Mouse (Mus musculus): ENCODE results near the gene Itpr1.

Itpr1 gene

DNA sequence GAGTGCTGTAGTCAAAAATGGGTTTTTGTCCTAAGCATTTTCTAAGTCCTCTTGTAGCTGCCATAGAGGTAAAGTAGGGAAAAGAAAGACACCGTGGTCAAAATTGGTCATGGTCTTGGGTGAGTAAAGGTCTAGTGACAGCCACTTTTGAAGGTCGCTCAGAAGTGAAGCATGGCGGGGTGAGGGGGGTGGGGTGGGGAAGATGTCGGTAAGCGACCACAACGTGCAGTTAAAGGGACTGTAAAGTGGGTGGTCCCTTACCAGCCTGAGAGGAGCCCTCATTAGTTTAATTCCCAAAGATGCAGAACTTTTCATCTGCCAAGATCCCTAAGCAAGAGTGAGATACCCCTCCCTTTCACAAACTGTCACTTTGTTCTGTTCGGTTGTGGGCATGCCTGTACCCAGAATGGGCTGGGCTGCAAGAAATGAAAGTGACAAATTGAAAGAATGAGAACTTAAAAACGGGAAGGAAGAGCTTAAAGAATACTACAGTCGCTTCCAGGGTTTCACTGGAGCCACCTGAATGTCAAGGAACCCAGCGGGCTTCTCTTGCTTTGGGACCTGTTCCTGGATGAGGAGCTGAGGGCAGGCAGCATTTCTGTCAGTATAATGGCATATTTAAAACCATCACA, 1.5 kb downstream of the Itpr1 start:
- DNase-seq: no peak

DNA sequence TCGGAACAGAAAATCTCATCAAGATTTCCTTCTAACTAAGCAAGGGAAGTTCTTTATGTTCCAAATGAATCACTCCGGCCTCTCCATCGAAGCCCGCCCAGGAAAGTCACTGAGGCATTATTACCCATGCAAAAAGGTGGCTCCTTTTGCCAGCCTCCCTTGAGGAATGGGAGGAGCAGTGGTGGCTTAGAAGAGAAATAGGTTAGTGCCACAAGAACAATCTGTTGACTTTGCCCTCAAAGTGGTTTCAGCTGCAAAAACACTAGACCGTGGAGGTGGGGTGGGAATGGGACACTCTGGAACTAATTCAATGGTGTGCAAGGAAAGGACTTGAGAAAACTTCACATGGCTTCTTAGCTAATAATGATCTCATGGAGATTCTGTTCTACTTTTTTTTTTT, 3.2 kb downstream of the Itpr1 start:
- no peak for DNase-seq

DNA sequence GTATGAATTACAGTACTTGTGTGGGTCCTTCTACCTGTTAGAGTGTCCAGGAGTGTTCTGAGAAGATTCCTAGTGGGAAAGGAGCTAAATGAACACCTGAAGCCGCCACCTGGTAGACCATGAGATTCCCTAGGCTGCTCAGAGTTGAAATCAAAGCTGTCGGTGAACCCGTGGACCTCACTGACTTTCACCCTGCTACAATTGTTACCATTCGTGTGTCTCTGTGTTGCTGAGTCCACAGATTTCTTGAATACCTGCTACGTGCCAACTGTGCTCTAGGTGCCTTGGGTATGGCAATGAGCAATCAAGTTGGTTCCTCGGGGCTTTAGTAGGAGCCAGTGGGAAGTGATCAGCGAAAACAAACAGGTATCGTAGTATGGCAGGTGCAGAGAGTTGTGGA, 3.9 kb downstream of the Itpr1 start:
- no peak for DNase-seq

DNA sequence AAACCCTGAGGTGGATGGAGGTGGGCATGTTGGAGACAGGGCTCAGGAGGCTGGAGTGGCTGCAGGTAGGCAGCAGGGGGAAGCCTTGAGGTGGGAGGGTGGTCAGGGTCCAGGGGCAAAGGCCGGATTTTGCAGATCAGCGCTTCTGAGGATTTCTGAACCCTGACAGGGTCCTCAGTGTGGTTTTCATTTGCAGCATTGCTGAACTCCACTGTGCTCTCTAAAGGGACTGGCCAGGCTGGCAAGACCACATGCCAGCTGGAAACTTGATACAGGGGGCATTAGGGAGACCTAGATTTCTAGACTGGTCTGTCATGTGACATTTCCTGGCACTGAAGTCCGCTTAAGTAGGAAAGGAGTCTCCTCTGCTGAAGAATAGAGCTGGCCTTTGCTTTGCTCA, 5.1 kb downstream of the Itpr1 start:
- DNase-seq: no peak

DNA sequence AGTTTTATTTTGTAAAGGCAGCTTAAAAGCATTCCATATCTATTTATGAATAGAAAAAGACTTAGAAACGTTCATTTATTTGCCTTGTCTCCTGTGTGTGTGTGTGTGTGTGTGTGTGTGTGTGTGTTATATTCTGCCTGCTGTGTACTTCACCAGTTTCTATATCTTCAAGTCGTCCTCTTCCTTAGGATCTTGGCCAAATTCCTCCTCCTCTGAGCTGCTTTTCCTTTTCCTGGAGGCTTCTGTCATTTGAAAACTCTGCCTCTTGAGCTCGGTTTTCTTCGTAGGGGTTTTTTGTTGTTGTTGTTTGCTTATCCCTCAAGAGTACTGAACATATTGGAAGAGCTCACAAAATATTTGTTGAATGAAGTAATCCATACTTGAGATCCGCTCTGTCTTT, 9.5 kb downstream of the Itpr1 start:
- no peak for DNase-seq

DNA sequence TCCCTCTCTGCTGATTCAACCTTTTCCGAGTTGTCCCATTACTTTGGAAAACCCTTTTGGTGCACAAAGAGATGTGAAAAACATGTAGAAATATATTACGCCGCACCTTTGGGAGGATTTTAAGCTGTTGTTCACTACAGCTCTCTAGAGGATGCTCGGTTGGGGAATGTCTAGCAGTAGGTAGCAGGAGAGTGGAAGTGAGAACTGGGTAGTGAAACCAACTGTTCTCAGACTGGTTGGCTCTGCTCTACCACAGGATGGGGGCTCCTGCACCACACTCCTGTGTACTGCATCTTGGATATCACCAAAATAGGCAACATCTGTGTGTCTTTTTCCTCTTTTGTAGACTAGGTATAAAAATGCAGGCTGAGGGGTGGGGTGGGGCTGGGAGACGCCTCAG, 10.0 kb downstream of the Itpr1 start:
- DNase-seq: no peak

DNA sequence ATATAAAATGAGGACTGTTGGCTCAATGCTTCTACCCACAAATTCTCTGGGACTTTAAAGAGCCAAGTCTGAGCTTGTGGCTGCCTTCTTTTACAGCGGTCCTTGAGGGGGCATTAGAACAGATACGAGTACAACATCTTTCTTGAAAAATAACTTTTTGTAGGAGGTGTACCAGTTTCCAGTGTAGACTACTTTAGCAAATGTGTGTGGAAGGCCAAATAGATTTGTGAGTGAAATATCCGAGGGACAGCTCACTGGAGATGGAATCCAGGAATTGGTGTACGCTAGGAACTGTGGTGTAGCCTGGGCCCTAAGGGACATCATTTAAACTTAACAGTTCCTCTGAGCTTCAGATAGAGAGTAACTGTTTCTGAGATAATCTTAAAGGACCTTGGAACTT, 11.5 kb downstream of the Itpr1 start:
- no peak for DNase-seq

DNA sequence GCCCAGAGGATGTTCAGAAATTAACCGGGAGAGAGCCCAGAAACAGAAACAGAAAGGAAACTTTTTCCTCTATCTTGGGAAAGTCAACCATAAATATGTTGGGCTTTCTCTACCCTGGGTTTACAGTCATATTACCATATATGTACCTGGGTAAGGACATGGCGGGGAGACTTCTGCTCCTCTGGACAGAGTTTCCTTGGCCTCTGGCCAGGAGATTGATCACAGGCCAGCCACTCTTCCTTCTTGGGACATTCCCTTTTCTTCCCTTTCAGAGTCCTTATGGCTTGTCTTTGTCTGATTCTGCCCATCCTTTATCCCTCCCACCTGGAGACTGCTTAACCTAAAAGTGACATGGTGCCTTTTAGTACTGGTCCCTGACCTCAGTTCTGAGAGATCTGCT, 12.1 kb downstream of the Itpr1 start:
- no peak for DNase-seq

DNA sequence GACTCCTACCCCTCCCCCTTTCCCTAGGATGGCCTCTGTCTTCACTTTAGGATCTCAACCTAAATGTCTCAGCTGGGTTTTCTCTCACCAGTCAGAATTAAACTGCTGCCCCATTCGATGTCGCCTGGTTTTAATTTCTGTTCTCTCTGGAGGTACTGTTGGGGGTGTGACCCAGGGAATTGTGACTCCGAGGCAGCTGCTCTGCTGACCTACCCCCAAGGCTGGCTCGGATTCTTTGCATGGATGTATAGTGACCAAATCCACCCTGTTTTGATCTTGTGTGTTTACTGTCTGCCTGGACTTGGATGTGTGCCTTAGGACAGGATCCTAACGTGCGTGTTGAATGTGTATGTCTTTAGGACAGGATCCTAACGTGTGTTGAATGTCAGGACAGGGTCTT, 13.3 kb downstream of the Itpr1 start:
- DNase-seq: no peak

DNA sequence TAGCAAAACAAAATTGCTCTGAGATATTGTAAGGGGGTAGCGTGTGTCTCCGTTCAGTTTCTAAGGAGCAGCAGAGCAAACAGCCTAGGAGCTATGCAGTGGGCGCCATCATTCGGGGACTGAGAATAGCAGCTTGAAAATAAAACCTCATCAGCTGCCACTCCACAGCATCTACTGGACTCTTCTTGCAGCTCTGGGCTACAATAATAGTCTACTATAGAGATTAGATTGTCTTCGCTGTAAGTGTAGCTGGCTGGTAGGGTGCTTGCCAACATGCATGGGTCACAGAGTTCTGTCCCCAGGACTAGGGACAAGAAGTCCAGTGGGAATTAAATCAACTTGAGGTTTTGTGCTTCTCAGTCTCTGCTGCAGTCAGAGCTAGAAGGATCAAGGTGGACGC, 14.6 kb downstream of the Itpr1 start:
- DNase-seq: no peak

DNA sequence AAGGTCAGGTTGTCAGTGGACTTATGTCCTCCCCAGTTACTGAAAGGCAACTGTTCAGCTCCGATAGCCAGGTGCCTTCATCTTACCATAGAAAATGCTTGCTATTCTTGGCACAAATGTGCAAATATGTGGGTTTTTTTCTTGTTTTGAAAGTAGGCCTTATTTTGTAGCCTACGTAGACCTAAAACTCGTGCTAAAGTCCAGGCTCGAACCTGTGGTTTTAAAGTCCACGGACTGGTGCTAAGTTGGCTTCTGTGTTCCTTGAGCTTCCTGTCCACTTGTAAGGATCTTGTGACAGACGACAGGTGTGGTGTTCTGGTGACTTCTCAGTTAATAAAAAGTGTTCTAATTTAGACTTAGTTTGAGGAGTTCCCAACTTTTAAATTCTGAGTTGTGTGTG, 15.2 kb downstream of the Itpr1 start:
- no peak for DNase-seq

DNA sequence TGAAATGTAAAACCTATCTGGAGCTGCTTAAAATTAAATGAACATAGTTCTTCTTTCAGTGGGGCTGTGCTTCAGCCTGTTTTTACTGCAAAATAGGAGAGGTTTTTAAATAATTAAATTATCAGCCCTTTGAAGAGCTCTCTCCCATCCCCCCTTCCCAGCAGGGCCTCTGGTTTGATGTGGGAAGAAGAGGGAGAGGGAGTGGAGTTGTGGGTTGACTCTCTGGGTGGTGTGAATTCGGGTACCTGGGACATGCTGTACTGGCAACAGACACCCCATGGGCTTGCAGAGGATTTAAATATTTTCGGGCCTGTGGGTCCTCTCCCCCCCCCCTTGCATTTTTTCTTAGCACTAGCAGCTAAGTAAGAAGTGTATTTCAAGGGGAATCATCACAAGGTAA, 15.7 kb downstream of the Itpr1 start:
- no peak for DNase-seq

DNA sequence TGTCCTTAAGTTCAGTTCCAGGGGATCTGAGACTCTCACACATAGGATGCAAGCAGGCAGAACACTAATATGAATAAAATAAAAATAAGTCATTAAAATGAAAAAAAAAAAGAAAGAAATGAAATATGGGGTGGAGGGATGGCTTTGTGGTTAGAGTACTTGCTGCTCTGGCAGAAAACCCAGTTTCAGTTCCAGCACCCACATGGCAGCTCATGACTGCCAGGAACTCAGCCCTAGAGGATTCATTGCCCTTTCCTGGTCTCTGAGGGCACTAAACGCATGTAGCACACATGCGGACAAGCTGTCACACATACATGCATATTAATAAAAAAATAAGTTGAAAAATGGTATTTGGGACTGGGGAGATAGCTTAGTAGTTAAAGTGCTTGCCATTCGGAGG, 17.7 kb downstream of the Itpr1 start:
- no peak for DNase-seq

DNA sequence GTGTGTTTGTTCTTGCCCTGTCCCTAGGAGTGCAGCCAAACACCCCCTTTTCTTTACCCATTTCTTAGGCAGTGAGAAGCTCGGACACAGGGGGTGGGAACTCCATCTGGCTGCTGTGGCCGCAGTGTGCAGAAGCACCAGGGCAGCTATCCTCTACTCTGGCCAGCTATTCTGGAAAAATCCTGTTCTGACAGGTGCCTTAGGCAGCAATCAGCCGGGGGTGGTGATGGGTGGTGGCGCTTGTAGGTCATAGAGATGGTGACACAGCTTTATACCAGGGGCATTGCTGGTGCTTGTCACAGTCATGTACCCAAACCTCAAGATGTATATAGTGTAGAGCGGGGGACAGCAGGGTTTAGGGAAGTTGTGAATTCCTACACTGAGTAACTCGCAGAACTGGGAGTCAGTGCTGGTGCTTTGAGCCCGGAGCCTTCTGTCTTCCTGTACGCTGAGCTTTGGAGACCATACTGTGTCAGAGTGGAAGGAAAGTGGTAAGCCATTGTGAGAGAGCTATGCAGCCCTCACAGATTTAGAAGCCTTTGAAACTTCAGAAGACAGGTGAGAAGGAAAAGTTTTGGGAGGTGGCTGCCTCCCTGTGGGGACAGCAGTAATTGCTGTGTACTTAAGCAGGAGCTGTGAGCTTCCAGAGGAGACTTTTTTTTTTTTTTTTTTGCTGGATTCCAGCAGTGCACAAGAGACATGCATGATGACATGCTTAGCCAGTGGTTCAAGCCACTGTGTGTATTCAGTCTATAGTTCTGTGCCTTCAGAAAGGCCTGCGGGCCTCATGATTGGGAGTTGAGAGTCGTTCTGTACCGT, 19.2 kb downstream of the Itpr1 start:
- no peak for DNase-seq

DNA sequence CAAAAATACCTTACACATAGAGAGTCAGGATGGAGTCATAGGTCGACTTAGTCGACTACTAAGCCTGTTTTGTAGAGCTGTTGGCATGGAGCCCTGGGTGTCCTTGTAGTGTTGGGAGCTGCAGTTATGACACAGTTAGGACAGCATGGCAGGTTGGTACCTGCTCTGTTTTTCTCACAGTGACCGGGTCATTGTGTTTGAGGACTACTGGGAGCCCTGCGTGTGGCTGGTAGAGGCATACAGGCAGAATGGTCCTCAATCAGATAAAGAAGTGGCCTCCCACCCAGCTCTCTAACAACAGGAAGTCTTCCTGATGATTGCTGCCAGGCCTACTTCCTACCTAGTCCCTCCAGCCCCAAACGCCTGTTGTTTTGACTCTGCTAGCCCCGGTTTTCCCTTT, 20.2 kb downstream of the Itpr1 start:
- DNase-seq: peak in 1 of 2 experiments; percentile 15

DNA sequence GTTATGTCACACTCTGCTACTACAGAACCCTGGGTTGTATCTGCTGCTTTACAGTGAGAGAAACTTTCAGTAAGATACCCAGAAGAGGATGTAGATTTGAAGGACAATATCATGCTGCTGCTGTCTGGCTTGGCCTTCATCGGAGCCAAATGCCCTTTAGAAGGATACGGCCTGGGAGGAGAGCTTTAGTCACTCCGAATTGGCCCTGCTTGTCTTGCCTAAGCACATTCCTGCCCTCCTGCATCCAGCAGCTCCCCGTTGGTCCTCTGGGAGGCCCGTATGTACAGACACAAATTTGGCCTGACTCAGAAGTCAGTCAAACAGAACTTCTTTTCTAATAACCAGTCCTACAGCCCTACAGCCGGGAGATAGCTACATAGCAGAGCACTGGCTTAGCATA, 21.6 kb downstream of the Itpr1 start:
- no peak for DNase-seq

DNA sequence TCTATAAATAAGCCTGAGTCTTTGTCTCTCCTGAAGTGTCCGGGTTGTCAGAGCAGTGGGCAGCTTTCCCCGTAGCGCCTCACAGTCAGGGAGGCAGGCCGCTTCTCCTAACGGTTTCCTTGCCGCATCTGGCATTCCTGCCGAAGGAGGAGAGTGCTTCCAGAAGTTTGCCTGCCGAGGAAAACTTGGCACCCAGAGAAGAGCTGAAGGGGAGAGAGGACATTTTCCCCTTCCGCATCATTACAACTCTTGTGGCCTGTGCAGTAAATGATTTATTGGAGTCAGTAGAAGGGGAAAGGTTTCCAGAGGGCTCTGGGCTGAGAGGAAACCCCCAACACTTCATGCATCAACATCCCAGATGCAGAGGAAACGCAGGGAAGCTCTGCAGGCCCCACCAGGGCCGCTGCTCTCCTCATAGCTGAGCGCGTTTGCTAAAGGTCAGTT, 22.8 kb downstream of the Itpr1 start:
- DNase-seq: no peak

DNA sequence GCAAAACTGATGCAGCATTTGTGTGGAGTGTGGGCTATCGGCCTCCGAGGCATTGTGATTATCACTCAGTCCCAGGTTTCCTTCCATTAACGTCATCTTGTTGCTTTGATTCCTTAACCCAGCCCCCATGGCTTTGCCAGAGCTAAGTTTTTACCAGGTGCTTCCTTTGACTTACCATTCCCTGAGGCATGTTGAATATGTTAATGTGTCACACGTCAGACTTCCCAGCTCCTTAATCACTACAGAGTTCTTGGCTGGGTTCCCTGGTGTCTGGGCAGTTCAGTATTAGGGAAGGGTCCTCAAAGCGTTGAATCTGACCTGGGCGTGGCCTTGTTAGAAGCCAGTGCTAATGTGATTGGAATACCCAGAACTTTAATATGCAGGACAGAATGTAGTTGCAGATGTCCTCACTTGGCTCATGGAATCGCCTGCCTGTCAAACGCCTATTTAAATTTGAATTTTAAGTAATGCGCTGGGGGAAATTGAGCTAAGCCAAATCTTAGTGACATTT, 23.6 kb downstream of the Itpr1 start:
- DNase-seq: peak in 1 of 2 experiments; percentile 11

DNA sequence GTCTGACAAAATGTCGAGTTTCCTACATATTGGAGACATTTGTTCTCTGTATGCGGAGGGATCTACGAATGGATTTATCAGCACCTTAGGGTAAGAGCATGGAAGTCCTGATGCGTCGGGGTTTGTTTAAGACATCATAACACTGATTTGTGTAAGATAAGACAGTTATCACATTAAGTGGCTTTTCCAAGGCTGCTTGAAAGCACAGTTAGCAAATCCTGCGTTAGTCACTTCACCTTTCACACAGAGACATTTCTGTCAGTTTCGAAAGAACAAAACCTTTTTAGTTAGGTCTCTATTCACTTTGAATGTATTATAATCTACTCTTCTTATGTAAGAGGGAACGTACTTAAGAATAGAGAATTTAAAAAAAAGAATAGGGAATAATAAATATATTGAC, 24.1 kb downstream of the Itpr1 start:
- no peak for DNase-seq

DNA sequence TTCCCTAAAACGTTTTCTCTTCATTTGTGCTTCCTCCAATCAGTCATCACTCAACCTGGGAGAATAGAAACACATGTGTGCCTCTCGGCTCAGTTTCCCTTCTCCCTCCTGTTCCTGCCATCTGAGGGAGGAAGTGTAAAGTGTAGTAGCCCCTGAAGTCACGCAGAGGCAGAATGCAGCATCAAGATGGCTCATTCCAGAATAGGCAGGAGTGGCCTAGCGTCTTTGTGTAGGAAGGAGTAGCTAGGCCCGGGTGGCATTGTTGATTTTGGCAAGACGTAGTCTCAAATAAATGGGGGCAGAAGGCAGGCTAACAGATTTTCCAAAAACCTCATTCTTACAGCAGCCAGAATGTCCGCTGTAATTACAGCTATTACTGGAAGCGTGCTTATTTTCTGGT, 24.7 kb downstream of the Itpr1 start:
- DNase-seq: no peak

DNA sequence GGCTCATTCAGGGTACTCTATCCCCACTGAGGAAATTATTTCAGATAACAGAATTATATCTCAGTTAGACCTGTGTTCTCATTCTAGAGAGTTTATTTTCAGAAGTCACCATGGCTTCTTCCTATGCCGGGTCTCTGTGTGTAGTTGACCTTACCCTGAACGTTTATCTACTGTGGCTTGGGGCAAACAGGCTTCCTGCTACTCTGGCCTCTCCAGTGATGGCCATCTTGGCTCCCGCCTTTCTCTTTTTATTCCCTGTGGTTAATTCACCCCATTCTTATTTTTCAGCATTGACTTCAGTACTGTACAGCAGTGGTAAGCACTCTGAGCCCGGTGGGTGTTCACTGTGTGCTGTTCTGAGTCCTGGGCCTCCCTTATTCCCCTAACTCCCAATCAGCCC, 25.1 kb downstream of the Itpr1 start:
- no peak for DNase-seq

DNA sequence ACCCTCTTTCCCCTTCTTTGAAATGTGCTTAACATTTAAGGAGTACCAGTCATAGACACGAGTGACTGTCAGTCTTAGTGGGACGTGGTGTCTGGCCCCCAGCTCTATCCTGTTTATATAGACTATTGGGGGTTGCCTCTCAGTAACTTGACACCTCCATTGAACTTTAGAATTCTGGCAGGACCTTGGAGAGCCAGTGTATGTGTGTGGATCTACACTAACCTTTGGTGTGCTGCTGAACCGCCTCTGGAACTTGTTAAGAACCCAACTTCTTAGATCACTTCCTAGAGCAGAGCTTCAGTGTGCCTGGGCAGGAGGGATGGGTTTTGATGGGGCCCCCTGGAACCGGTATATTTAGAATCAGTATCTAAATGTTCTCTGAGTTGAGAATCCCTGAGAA, 26.2 kb downstream of the Itpr1 start:
- DNase-seq: no peak

DNA sequence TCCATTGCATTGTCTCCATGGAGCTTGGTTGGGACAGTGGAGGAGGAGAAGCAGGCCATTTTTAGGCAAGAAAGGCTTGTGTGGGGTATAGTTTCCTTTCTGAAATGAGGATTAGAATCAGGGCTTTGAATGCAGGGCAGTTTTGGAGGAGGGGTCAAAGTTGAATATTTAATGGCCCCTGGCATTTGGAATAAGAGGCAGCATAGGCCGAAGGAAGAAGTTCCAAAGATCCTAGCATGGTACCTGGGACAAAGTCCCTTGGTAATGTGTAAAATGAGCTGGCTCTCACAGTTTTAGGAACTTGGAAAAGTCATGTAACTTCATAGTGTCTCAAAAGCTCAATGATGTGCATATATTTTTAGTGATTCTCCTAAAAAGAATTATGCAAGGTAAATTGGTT, 27.1 kb downstream of the Itpr1 start:
- no peak for DNase-seq

DNA sequence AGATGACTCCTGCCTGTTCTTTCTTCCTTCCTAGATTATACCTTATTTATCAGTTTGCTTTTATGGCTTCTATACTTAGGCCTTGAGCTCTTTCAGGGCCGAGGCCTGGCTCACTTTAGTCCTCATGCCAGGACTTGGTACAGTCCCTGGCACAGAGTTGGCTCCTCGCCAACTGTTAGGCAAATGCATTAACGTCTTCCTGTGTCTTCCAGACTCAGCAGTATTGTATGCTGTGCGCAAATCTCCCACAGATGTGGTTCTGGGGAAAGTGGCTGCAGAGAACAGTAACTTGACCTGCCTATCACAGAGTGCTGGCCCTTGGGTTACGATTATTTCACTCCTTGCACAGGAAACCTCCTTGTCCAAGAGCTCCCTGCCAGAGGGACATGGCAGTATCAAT, 27.9 kb downstream of the Itpr1 start:
- peak in 1 of 2 experiments; percentile 24 for DNase-seq

DNA sequence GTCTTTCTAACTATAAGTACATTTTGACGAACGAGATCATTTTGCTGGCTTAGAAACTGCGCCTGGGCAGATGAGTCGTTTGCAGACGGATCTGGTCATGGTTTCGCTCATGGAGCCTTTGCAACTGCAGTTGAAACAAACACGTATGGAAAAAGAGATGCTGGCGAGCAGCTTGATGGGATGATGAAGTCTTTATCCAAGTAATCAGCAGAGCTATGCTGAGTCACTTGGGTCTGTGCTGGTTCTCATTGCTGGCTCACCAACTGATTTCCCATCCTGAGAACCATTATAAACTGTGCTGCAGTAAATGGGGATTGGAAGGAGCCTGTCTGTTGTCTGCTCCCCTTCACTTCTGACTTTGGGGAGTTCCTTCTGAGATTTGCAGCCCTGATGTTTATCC, 31.7 kb downstream of the Itpr1 start:
- no peak for DNase-seq
